Mouse (Mus musculus) embryonic facial prominence, embryonic 11.5 days (tissue): ENCODE data around the gene Kif26a. TPM values are rescaled to one million over a fixed set of nuclear protein-coding genes. Genes with fewer than 3 reads are reported as not detected.

Source experiments
- ATAC-seq: fragments of 200-750 bp; cut with Nextera tagmentation; replicated peaks from 2 replicates; pipeline ENCODE4 v1.8.0; 2017; ENCODE audit warnings: low read depth; ENCODE audit not compliant: insufficient number of reproducible peaks, low FRiP score, low TSS enrichment
- DNase-seq: peaks from one replicate; pipeline ENCODE4 v3.0.0-alpha.2; 2015; ENCODE audit warnings: low spot score
- H3K27ac ChIP-seq: fragments of 300-500 bp; sonication (generic); replicated peaks from 2 replicates; pipeline ENCODE4 v1.5.1; 2014; ENCODE audit warnings: mild to moderate bottlenecking, low read depth, low read length, control low read depth
- H3K27me3 ChIP-seq: fragments of 300-500 bp; sonication (generic); 2 replicates; pipeline ENCODE4 v1.6.1; 2014; ENCODE audit warnings: mild to moderate bottlenecking, low read length, moderate library complexity, mixed read lengths; ENCODE audit not compliant: control insufficient read depth, insufficient read depth
- H3K36me3 ChIP-seq: fragments of 300-500 bp; sonication (generic); replicated peaks from 2 replicates; pipeline ENCODE4 v1.6.1; 2014; ENCODE audit warnings: low read depth, mild to moderate bottlenecking, low read length, moderate library complexity, mixed read lengths; ENCODE audit not compliant: control insufficient read depth, insufficient read depth
- H3K4me1 ChIP-seq: fragments of 300-500 bp; sonication (generic); 2 replicates; pipeline ENCODE4 v1.6.1; 2014; ENCODE audit warnings: low read length, mixed read lengths; ENCODE audit not compliant: control insufficient read depth, insufficient read depth
- H3K4me2 ChIP-seq: fragments of 300-500 bp; sonication (generic); 2 replicates; pipeline ENCODE4 v1.6.1; 2014; ENCODE audit warnings: low read depth, mild to moderate bottlenecking, control low read depth, low read length, moderate library complexity
- H3K4me3 ChIP-seq: fragments of 300-500 bp; sonication (generic); 2 replicates; pipeline ENCODE4 v1.5.1; 2014; ENCODE audit warnings: low read depth, low read length, control low read depth
- H3K9ac ChIP-seq: fragments of 300-500 bp; sonication (generic); replicated peaks from 2 replicates; pipeline ENCODE4 v1.6.1; 2014; ENCODE audit warnings: mild to moderate bottlenecking, control low read depth, low read length
- H3K9me3 ChIP-seq: fragments of 300-500 bp; sonication (generic); replicated peaks from 2 replicates; pipeline ENCODE4 v1.6.1; 2016; ENCODE audit warnings: mild to moderate bottlenecking, low read length, inconsistent platforms, mixed read lengths; ENCODE audit not compliant: control insufficient read depth
- WGBS: fragments of 180-500 bp; shearing (Covaris S2); extraction: QIAGEN DNeasy Blood & Tissue Kit; methylation state at CpG from one replicate; pipeline ENCODE4 v1.1.7; 2014; 5-methylcytosine and 5-hydroxymethylcytosine counted together
- polyA plus RNA-seq: library from polyadenylated mRNA; unstranded; fragments of >200 nt; fragmentation: Nextera tagmentation; extraction: Ambion mirVana; gene quantifications from 2 replicates; pipeline ENCODE4 v1.2.1, GENCODE M21; 2014

Gene Kif26a
- polyA plus RNA-seq, 1 experiment from 2014 or later = 1.8 TPM

DNA sequence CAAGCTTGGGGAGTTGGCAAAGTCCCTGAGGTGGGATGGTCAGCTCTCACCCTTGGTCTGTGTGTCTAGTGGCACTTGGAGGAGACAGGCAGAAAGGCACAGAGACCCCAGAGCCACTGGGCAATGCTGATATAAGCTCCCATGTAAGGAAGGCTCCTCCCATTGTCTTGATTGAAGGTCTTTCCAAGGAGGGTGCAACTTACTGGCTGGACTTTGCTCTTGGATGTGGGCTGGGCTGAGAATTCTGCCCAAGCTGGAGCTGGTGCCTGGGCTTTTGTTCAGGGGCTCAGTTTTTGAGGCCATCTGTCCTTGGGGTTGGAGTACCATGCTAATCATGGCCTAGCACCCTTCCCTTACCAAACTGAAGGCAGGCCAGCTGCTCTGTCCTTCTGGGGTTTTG is 12.8 kb downstream of the Kif26a start:
- no peaks in the 10 kb centered on the region for H3K36me3 ChIP-seq
- no peak overlapping the region for H3K4me3 ChIP-seq
- peaks cover 6% of the 10 kb centered on the region for H3K4me1 ChIP-seq
- ATAC-seq (no peak), DNase-seq (no peak)
- no peaks in the 10 kb centered on the region for H3K27me3 ChIP-seq
- no peak overlapping the region for H3K4me2 ChIP-seq
- H3K27ac ChIP-seq = no peak overlapping the region
- no peak overlapping the region for H3K9ac ChIP-seq
- no peaks in the 10 kb centered on the region for H3K9me3 ChIP-seq

DNA sequence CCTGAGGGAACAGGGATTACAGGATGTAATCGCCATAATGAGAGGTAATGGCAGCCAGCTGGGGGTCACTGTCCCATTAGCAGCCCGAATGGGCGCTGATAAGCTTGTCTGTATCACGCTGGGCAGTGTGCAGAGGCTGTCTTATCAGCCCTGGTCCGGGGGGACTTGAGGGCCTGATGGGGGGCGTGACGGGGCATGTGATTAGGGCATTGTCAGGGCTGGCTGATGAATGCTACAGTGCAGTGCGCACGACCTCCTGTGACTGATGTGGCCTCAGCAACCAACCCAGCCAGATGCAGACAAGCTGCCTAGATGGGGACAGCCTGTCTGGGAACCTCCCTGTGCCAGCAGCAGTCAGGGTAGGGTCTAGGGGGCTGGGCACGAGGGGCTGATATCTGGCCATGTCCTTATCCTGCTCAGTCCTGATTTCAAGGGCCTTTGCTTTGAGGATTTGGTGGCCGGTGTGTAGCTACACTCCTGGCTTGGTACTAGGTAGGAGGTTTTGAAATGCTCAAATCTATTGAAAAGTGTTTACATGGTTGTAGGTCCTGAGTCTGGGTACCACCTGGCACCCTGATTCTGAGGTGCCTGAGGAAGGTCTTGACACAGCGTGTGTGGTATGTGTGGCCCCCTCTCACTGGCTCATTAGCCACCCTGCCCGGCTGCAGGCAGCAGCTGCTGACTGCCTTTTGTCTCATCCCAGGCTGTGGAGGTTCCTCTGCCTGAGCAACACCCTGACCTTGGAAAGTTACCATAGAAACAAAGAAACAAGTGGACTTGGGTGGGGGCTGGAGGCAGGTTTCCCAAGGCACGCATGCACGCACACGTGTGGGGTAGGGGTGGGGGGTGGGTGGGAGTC is 18.2 kb downstream of the Kif26a start:
- Histone ChIP-seq H3K4me3 (no peak overlapping the region), H3K27me3 (no peaks in the 10 kb centered on the region)

DNA sequence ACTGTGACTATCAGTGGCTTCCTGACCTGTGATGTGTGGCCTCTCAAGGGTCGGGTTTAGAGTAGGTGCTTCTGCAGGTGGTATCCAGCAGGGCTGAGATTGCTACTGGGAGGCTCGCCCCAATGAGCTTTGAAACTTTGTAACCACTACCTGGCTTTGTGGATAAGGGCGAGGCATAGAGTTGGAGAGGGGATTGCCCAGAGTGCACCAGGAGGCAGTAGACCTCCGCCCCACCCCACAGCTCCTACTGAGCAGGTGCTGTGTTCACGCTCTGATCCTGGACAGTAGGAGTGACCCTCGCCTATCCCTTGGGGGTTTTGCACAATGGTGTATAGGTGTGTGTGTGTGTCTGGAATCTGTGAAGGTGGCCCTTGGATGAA is 18.8 kb downstream of the Kif26a start:
- no peak for ATAC-seq
- Histone ChIP-seq H3K9me3 (no peaks in the 10 kb centered on the region), H3K4me2 (no peak overlapping the region)

More for the DNA sequence above, 18.2 kb downstream of the Kif26a start:
- WGBS = 22% methylated on average over 16 of the region's 16 CpGs
- no peaks in the 10 kb centered on the region for H3K9me3 ChIP-seq
- peak overlapping the region; percentile 15; the same call in 1 of the 2 replicates for H3K9ac ChIP-seq
- DNase-seq (no peak), ATAC-seq (peak; percentile 53; the same call in 1 of the 2 replicates)
- H3K27ac ChIP-seq = 0 out of 2 replicates have a peak overlapping the region, but pooled peaks have one; percentile 14
- peaks cover 4% of the 10 kb centered on the region for H3K4me1 ChIP-seq
- H3K4me2 ChIP-seq = no peak overlapping the region
- H3K36me3 ChIP-seq = no peaks in the 10 kb centered on the region

DNA sequence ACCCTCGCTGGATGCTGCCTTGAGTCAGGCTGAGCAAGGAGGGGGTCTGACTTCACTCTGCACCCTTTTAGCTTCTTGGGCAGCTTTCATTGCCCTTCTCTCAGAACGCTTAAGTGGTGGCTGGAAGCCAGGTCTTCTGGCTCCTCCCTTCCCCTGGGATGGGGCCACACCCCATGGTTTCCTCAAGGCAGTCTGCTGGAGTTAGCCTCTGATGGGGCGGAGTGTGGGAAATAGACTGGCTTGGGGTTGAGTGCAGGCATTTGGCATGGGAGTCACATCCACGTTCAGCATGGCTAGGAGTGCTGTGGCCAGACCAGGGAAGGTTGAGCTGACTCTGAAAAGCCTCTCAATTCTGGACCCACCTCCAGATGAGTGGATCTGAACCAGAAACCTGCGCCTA is 23.2 kb downstream of the Kif26a start:
- H3K4me2 ChIP-seq = no peak overlapping the region
- H3K4me3 ChIP-seq = no peak overlapping the region
- peaks cover 3% of the 10 kb centered on the region; the same call in 1 of the 2 replicates for H3K36me3 ChIP-seq
- ATAC-seq (no peak), DNase-seq (no peak)
- H3K9ac ChIP-seq = no peak overlapping the region
- H3K4me1 ChIP-seq = peaks cover 2% of the 10 kb centered on the region
- H3K27ac ChIP-seq = no peak overlapping the region
- no peaks in the 10 kb centered on the region for H3K27me3 ChIP-seq
- 79% methylated on average over 5 of the region's 5 CpGs for WGBS
- no peaks in the 10 kb centered on the region for H3K9me3 ChIP-seq

More for the DNA sequence above, 18.8 kb downstream of the Kif26a start:
- H3K27ac ChIP-seq = no peak overlapping the region
- H3K4me3 ChIP-seq = no peak overlapping the region
- no peak for DNase-seq
- H3K9ac ChIP-seq = no peak overlapping the region
- WGBS = 65% methylated on average over 6 of the region's 6 CpGs
- peaks cover 4% of the 10 kb centered on the region for H3K4me1 ChIP-seq
- H3K36me3 ChIP-seq = no peaks in the 10 kb centered on the region
- H3K27me3 ChIP-seq = no peaks in the 10 kb centered on the region

GRCm38 (mm10) chr12:112170671-112171574 is 24.9 kb downstream of the Kif26a start:
- Histone ChIP-seq H3K27me3 (no peaks in the 10 kb centered on the region), H3K4me1 (no peaks in the 10 kb centered on the region), H3K27ac (no peak overlapping the region), H3K4me2 (no peak overlapping the region), H3K36me3 (peaks cover 3% of the 10 kb centered on the region; the same call in 1 of the 2 replicates), H3K4me3 (no peak overlapping the region), H3K9ac (no peak overlapping the region), H3K9me3 (no peaks in the 10 kb centered on the region)
- ATAC-seq = no peak
- 30% methylated on average over 20 of the region's 20 CpGs for WGBS
- no peak for DNase-seq

GRCm38 (mm10) chr12:112171657-112172056 is 25.6 kb downstream of the Kif26a start:
- peak; percentile 49 for DNase-seq
- H3K9ac ChIP-seq = no peak overlapping the region
- WGBS = 81% methylated on average over 1 of the region's 1 CpGs
- no peak overlapping the region for H3K4me3 ChIP-seq
- peaks cover 3% of the 10 kb centered on the region; the same call in 1 of the 2 replicates for H3K36me3 ChIP-seq
- no peaks in the 10 kb centered on the region for H3K4me1 ChIP-seq
- no peak for ATAC-seq
- no peaks in the 10 kb centered on the region for H3K27me3 ChIP-seq
- H3K4me2 ChIP-seq = no peak overlapping the region
- no peaks in the 10 kb centered on the region for H3K9me3 ChIP-seq
- H3K27ac ChIP-seq = no peak overlapping the region

- Histone ChIP-seq H3K4me2 (no peak overlapping the region), H3K9me3 (no peaks in the 10 kb centered on the region), H3K4me1 (no peaks in the 10 kb centered on the region), H3K4me3 (no peak overlapping the region), H3K27ac (no peak overlapping the region), H3K36me3 (peaks cover 3% of the 10 kb centered on the region), H3K27me3 (no peaks in the 10 kb centered on the region), H3K9ac (no peak overlapping the region)
- no peak for ATAC-seq
- WGBS = 66% methylated on average over 8 of the region's 8 CpGs
- DNase-seq = no peak
Observed at GRCm38 (mm10) chr12:112172214-112172613, 26.2 kb downstream of the Kif26a start.
